Mouse (Mus musculus) hindbrain, embryonic 12.5 days (tissue): ENCODE results near the gene Sh3pxd2a. TPM values are rescaled to one million over a fixed set of nuclear protein-coding genes. Genes with fewer than 3 reads are reported as not detected.

Experiments
- ATAC-seq: fragments of 200-750 bp; cut with Nextera tagmentation; 2 replicates; pipeline ENCODE4 v1.8.0; 2017; ENCODE audit warnings: moderate TSS enrichment; ENCODE audit not compliant: low FRiP score
- H3K27ac ChIP-seq: fragments of 300-500 bp; sonication (generic); 2 replicates; pipeline ENCODE4 v1.5.1; 2016; ENCODE audit warnings: mild to moderate bottlenecking
- H3K27me3 ChIP-seq: fragments of 300-500 bp; sonication (generic); 2 replicates; pipeline ENCODE4 v1.6.1; 2016; ENCODE audit warnings: mild to moderate bottlenecking
- H3K36me3 ChIP-seq: fragments of 300-500 bp; sonication (generic); 2 replicates; pipeline ENCODE4 v1.6.1; 2016; ENCODE audit warnings: mild to moderate bottlenecking
- H3K4me1 ChIP-seq: fragments of 300-500 bp; sonication (generic); 2 replicates; pipeline ENCODE4 v1.6.1; 2016
- H3K4me2 ChIP-seq: fragments of 300-500 bp; sonication (generic); replicated peaks from 2 replicates; pipeline ENCODE4 v1.6.1; 2016; ENCODE audit warnings: mild to moderate bottlenecking
- H3K4me3 ChIP-seq: fragments of 300-500 bp; sonication (generic); 2 replicates; pipeline ENCODE4 v1.5.1; 2016; ENCODE audit warnings: mild to moderate bottlenecking
- H3K9ac ChIP-seq: fragments of 300-500 bp; sonication (generic); 2 replicates; pipeline ENCODE4 v1.6.1; 2016; ENCODE audit warnings: mild to moderate bottlenecking, moderate library complexity
- H3K9me3 ChIP-seq: fragments of 300-500 bp; sonication (generic); replicated peaks from 2 replicates; pipeline ENCODE4 v1.6.1; 2016; ENCODE audit warnings: mild to moderate bottlenecking
- WGBS: fragments of 180-500 bp; shearing (Covaris S2); methylation state at CpG from one replicate; pipeline ENCODE4 v1.1.7; 2016; 5-methylcytosine and 5-hydroxymethylcytosine counted together
- polyA plus RNA-seq: library from polyadenylated mRNA; unstranded; fragments of >200 nt; fragmentation: Nextera tagmentation; extraction: Ambion mirVana; gene quantifications from 2 replicates; pipeline ENCODE4 v1.2.1, GENCODE M21; 2016

Sh3pxd2a gene
- polyA plus RNA-seq, 1 experiment from 2014 or later: 3.9 TPM

DNA sequence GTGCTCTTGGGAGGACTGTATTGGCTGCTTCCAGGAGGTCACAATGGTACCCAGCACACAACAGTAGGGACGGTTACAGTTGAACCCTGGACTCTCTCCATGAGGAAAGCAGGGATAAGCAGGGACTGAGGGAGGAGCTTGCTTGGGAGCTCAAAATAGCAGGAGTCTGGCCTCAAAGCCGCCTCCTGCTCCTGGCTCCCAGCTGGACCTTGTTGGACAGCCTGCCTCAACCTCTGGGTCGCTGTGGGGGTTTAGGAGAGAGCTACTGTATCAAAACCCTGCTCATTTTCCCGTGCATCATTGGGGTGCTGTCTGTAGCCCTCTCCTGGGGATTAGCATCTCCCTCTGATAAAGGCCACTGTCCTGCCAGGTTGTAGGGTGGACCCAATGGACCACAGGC lies 184.8 kb downstream of the Sh3pxd2a start:
- Histone ChIP-seq H3K4me3 (no peak overlapping the region), H3K4me2 (no peak overlapping the region), H3K27ac (no peak overlapping the region), H3K36me3 (peaks cover 32% of the 10 kb centered on the region), H3K9me3 (no peaks in the 10 kb centered on the region), H3K9ac (no peak overlapping the region), H3K27me3 (no peaks in the 10 kb centered on the region), H3K4me1 (no peaks in the 10 kb centered on the region)
- 89% methylated on average over 4 of the region's 4 CpGs for WGBS
- ATAC-seq: no peak

DNA sequence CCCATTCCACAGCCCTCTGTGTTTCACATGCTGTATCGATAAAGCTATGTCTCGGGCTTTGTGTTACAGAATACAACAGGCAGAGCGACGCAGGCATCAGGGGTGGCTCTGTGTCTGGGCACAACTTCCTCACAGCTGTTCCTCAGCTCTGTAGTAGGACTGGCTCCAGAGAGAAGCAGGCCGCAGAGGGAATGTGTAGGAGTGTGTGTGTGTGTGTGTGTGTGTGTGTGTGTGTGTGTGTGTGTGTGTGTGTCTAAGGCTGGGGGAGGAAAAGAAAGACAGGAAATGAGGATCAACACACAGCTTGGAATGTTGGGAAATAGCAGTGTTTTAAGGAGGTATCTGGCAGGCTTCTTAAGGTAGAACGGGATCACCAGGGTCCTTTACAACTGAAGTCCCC lies 187.5 kb downstream of the Sh3pxd2a start:
- WGBS: 94% methylated on average over 6 of the region's 6 CpGs
- Histone ChIP-seq H3K4me3 (no peak overlapping the region), H3K36me3 (peaks cover 35% of the 10 kb centered on the region), H3K9ac (no peak overlapping the region), H3K4me2 (no peak overlapping the region), H3K27me3 (no peaks in the 10 kb centered on the region), H3K4me1 (no peaks in the 10 kb centered on the region), H3K9me3 (no peaks in the 10 kb centered on the region), H3K27ac (no peak overlapping the region)
- no peak for ATAC-seq

DNA sequence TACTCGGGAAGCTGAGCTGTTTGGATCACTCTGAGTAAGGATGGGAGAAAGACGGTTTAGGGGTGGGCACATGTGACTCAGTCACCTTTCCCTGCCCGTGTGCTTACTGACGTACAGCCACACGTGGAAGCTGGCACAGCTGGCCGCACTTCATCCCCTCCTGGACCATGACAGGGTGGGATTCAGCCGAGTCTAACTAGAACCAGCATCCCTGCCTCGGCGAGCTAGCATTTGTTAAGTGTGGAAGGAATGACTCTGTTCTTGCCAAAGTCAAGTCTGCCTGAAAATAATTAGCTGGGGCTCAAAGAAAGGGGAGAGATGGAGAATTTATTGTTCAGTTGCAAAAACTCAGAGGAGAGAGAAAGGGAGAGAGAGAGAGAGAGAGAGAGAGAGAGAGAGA lies 193.7 kb downstream of the Sh3pxd2a start:
- no peaks in the 10 kb centered on the region; the same call in 1 of the 2 replicates for H3K27me3 ChIP-seq
- H3K27ac ChIP-seq: no peak overlapping the region
- WGBS: 82% methylated on average over 9 of the region's 9 CpGs
- H3K4me1 ChIP-seq: no peaks in the 10 kb centered on the region
- ATAC-seq: no peak
- H3K4me2 ChIP-seq: no peak overlapping the region
- no peak overlapping the region for H3K9ac ChIP-seq
- peaks cover 40% of the 10 kb centered on the region for H3K36me3 ChIP-seq
- no peaks in the 10 kb centered on the region for H3K9me3 ChIP-seq
- H3K4me3 ChIP-seq: no peak overlapping the region

DNA sequence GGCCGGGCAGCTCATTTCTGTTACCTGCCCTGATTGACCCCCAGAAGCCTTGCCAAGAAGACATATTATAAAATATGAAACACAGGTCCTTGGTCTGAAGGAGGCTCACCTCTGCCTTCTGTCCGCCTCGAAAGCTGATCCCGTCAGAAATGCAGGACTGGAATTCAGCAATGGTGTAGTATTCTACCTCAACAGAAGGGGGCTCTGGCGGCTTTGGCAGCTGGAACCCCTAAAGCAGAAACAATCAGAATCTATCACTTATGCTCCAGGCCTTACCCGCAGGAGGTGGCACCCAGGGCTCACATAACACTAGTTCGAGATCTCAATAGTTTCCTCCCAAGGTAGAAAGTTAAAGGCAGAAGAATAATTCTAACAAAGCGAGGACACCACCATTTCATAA lies 194.5 kb downstream of the Sh3pxd2a start:
- peaks cover 40% of the 10 kb centered on the region for H3K36me3 ChIP-seq
- H3K4me3 ChIP-seq: no peak overlapping the region
- no peak overlapping the region for H3K27ac ChIP-seq
- H3K9ac ChIP-seq: no peak overlapping the region
- ATAC-seq: no peak
- H3K4me1 ChIP-seq: no peaks in the 10 kb centered on the region
- H3K9me3 ChIP-seq: no peaks in the 10 kb centered on the region
- H3K4me2 ChIP-seq: no peak overlapping the region
- H3K27me3 ChIP-seq: no peaks in the 10 kb centered on the region; the same call in 1 of the 2 replicates
- WGBS: 51% methylated on average over 8 of the region's 8 CpGs

DNA sequence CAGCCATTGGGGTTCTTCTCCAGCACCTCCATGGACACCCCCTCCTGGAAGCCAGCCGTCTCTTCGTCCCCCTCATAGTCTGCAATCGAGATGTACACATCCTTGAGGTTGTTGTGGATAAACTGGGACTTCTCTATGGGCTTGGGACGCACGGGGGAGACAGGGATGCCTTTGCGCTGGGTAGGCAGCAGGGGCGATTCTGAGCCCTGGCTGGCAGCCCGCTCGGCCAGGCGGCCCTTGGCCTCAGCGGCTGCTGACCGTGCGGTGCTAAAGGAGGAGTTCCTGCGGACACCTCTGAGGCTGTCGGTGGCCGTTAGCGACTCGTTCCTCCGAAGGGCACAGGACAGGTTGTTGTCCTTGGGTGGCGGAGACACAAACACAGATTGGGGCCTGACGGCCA lies 197.1 kb downstream of the Sh3pxd2a start:
- Histone ChIP-seq H3K9me3 (no peaks in the 10 kb centered on the region), H3K36me3 (peaks cover 34% of the 10 kb centered on the region), H3K4me3 (no peak overlapping the region), H3K27me3 (no peaks in the 10 kb centered on the region; the same call in 1 of the 2 replicates), H3K9ac (no peak overlapping the region), H3K27ac (no peak overlapping the region), H3K4me2 (no peak overlapping the region), H3K4me1 (no peaks in the 10 kb centered on the region)
- no peak for ATAC-seq
- WGBS: 90% methylated on average over 21 of the region's 21 CpGs

DNA sequence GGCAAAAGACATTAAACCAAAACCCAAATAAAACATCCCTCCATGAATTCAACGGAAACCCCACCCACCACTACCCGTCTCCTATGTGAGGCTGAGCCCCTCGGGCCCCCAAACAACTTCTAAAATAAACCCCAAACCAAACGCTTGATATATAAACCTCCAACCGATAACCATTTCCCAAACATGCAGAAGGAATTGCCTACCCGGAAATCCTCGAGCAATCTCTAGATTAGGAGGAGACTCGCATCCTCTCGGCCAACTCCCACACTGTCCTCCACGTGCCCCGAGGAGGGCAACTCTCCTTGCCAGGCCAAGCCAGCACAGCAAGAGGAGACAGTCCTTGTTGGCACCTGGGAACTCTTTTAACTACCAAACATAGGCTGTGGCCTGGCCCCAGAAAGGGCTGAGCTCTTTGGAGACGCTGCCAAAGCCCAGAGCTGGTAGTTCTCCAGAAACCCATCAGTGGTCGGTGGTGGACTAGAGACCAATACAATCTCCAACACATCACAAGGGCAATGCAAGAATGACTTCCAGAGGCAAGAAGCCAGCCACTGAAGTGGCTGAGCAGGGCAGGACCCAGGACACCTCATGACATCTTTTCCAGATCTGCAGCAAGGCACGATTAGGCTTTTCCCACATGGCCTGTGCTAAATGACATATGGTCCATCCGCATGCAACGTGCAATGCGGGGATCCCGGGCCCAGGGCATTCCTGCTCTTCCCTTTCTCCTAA lies 198.0 kb downstream of the Sh3pxd2a start:
- H3K9ac ChIP-seq: no peak overlapping the region
- no peak overlapping the region for H3K4me3 ChIP-seq
- H3K4me1 ChIP-seq: no peaks in the 10 kb centered on the region
- ATAC-seq: no peak
- H3K4me2 ChIP-seq: no peak overlapping the region
- H3K36me3 ChIP-seq: peaks cover 27% of the 10 kb centered on the region
- WGBS: 94% methylated on average over 18 of the region's 18 CpGs
- no peaks in the 10 kb centered on the region; the same call in 1 of the 2 replicates for H3K27me3 ChIP-seq
- H3K9me3 ChIP-seq: no peaks in the 10 kb centered on the region
- no peak overlapping the region for H3K27ac ChIP-seq

DNA sequence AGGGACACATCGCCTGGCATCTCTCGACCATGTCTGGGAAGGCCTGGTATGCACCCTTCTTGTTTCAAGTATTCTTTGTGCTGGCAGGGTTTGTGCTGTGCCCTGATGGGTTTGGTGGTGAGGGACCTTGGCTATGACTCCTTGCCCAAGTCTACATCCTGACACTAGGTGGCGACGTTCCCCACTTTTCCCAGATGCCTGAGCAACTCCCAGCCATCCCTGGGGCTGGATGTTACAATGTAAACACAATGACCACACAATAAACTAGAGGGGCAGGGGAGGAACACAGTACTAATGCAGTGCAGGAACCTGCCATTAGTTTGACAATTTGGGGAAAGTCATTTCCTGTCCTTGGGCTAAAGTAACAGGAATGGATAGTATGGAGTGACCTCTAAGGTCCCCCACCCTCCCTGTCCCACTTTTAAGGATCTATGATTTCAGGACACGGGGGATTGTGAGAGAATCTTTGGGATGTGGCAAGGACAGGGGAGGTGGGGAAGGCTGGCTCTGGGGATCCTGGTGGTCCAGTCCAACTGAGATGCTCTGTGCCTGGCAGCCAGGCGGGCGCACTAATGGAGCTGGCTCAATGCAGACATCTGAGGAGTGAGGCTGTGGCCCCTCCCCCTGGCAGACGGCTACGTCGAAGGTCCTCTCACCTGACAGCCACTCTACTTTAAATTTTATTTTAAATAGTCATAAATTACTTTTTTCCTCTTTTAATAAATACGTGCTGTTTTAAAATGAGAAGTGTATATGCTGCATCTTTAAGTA lies 199.7 kb downstream of the Sh3pxd2a start:
- WGBS: 46% methylated on average over 11 of the region's 11 CpGs

DNA sequence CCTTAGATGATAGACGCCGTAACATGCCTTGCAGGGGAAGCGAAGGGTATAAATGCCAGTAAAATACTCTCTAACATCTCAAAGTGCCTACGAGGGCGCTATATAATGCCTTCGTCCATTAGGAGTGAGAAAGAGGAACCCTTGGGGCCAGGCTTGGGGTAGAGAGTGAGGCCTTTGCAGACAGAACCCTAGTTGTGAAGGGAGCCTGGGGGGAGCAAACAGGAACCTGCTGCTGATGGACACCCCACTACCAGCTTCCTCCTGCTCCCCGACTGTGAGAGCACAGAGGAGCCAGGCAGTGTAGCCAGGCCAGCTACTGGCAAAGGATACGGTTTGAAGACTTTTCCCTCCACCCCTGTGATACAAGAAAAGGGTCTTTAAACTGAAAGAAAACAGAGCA lies 200.6 kb downstream of the Sh3pxd2a start:
- ATAC-seq: no peak
- no peaks in the 10 kb centered on the region for H3K9me3 ChIP-seq
- H3K4me2 ChIP-seq: no peak overlapping the region
- H3K4me3 ChIP-seq: no peak overlapping the region
- no peaks in the 10 kb centered on the region for H3K4me1 ChIP-seq
- peaks cover 20% of the 10 kb centered on the region for H3K36me3 ChIP-seq
- H3K9ac ChIP-seq: no peak overlapping the region
- no peak overlapping the region for H3K27ac ChIP-seq
- H3K27me3 ChIP-seq: no peaks in the 10 kb centered on the region
- 91% methylated on average over 8 of the region's 8 CpGs for WGBS

More for the DNA sequence above, 199.7 kb downstream of the Sh3pxd2a start:
- no peaks in the 10 kb centered on the region for H3K27me3 ChIP-seq
- no peak overlapping the region for H3K9ac ChIP-seq
- H3K27ac ChIP-seq: no peak overlapping the region
- H3K36me3 ChIP-seq: peaks cover 26% of the 10 kb centered on the region
- H3K4me1 ChIP-seq: no peaks in the 10 kb centered on the region
- H3K4me3 ChIP-seq: no peak overlapping the region
- H3K9me3 ChIP-seq: no peaks in the 10 kb centered on the region
- no peak overlapping the region for H3K4me2 ChIP-seq
- ATAC-seq: peak; percentile 72

DNA sequence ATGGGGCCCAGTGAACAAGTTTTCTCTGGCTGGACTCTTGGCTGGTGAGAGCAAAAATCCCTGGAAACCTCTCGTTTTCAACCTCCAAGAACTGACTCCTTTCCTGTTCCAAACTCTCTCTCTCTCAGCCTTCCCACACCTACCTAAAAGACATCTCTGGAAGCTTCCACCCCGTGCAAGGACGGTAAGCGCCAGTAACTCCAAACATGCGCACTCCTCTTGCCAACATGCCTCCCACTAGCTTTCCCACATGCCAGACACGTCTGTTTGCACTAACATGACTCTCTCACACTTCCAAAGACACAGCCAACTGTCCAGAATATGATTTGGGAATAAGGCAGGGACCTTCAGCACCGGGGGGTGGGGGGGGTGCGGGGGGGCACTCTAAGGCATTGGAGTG lies 203.0 kb downstream of the Sh3pxd2a start:
- no peak overlapping the region for H3K9ac ChIP-seq
- H3K4me2 ChIP-seq: no peak overlapping the region
- no peaks in the 10 kb centered on the region; the same call in 1 of the 2 replicates for H3K27me3 ChIP-seq
- H3K36me3 ChIP-seq: no peaks in the 10 kb centered on the region
- H3K4me1 ChIP-seq: no peaks in the 10 kb centered on the region
- H3K4me3 ChIP-seq: no peak overlapping the region
- no peak overlapping the region for H3K27ac ChIP-seq
- ATAC-seq: no peak
- 89% methylated on average over 8 of the region's 8 CpGs for WGBS
- H3K9me3 ChIP-seq: no peaks in the 10 kb centered on the region

DNA sequence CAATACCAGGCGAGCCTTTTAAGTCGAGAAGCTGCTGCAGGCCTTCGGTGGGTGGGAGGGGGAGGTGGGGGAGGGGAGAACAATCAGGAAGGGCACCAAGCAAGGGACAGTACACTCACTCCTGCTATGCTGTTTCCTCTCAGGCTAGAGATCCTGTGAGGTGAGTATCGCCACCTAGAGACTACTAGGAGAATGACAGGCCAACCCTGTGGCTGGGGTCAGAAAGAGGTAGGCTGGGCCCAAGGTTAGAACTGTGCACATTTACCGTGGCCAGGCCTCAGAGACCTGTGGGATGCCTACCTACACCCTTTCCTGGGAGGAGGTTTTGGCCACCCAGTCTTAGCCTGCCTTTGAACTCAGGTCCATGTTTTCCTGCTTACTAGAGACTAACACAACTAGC lies 204.6 kb downstream of the Sh3pxd2a start:
- Histone ChIP-seq H3K27ac (no peak overlapping the region), H3K4me1 (no peaks in the 10 kb centered on the region), H3K27me3 (peaks cover 4% of the 10 kb centered on the region), H3K4me3 (no peak overlapping the region), H3K9me3 (no peaks in the 10 kb centered on the region), H3K36me3 (no peaks in the 10 kb centered on the region), H3K4me2 (no peak overlapping the region), H3K9ac (no peak overlapping the region)
- 3% methylated on average over 5 of the region's 5 CpGs for WGBS
- ATAC-seq: 0 out of 2 replicates have a peak, but pooled peaks have one; percentile 23

DNA sequence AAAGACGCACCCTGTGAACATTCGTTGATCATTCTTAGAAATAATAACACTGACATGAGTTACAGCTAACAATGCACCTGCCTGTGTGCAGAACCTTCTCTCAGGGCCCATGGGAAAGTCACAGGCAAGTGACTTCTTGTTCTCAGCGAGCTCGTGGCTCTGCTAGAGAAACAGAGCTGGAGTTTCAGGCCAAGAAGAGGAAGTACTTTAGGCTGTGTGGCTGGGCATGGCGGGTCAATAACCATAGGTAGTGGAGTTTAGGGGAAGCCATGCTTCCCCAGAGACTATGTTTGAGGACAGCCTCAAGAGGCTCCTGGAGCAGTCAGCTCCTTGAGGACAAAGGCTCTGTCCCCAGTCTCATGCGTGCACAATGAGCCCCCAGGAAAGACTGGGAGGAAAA lies 208.3 kb downstream of the Sh3pxd2a start:
- no peak for ATAC-seq
- Histone ChIP-seq H3K27me3 (peaks cover 40% of the 10 kb centered on the region), H3K4me1 (peaks cover 8% of the 10 kb centered on the region), H3K4me3 (no peak overlapping the region), H3K27ac (no peak overlapping the region), H3K4me2 (no peak overlapping the region), H3K9me3 (no peaks in the 10 kb centered on the region), H3K9ac (no peak overlapping the region), H3K36me3 (no peaks in the 10 kb centered on the region)
- WGBS: 76% methylated on average over 6 of the region's 6 CpGs

DNA sequence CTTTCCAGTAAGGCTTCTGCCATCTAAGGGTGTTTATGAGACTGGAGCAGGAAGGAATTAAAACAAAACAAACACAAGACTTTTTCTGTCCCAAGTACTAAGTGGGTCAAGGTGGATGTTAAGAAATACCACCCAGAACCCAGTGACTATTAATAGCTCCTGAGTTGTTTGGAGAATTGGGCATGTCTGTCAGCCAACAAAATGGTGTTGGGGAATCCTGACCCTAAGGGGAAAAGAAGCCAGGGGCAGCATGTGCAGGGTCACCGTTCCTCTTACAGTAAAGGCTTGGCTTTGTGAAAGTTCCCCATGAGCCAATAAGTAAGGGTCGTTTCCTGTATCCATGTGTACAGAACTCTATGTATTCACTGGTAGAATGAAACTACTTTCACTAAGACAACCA lies 209.2 kb downstream of the Sh3pxd2a start:
- WGBS: 82% methylated on average over 2 of the region's 2 CpGs
- no peak overlapping the region for H3K4me3 ChIP-seq
- peaks cover 11% of the 10 kb centered on the region for H3K4me1 ChIP-seq
- H3K27me3 ChIP-seq: peaks cover 43% of the 10 kb centered on the region
- H3K27ac ChIP-seq: no peak overlapping the region
- H3K4me2 ChIP-seq: no peak overlapping the region
- H3K9me3 ChIP-seq: no peaks in the 10 kb centered on the region
- H3K9ac ChIP-seq: no peak overlapping the region
- ATAC-seq: no peak
- H3K36me3 ChIP-seq: no peaks in the 10 kb centered on the region
